Mouse (Mus musculus) liver, adult 2 months (tissue): Measurements from ENCODE around the gene Sh3gl2. TPM values are rescaled to one million over a fixed set of nuclear protein-coding genes. Genes with fewer than 3 reads are reported as not detected.

Source experiments
- DNase-seq: peaks from one replicate; pipeline ENCODE4 v3.0.0-alpha.2; 2011; ENCODE audit warnings: low read depth, low spot score; ENCODE audit errors: extremely low read depth
- H3K27ac ChIP-seq: fragments of 200-500 bp; replicated peaks from 2 replicates; pipeline ENCODE4 v1.5.1; 2012; ENCODE audit warnings: low read depth, mild to moderate bottlenecking, control low read depth, inconsistent platforms, low read length; ENCODE audit not compliant: insufficient read depth
- H3K27me3 ChIP-seq: fragments of 200-500 bp; 2 replicates; pipeline ENCODE4 v1.6.1; 2012; ENCODE audit warnings: mild to moderate bottlenecking, moderate library complexity, low read length, inconsistent platforms; ENCODE audit not compliant: control insufficient read depth, insufficient read depth
- H3K36me3 ChIP-seq: fragments of 200-500 bp; 2 replicates; pipeline ENCODE4 v1.6.1; 2012; ENCODE audit warnings: low read length, inconsistent platforms; ENCODE audit not compliant: control insufficient read depth, insufficient read depth
- H3K4me1 ChIP-seq: fragments of 200-500 bp; 2 replicates; pipeline ENCODE4 v1.6.1; 2011; ENCODE audit warnings: low read length; ENCODE audit not compliant: control insufficient read depth, insufficient read depth
- H3K4me3 ChIP-seq: fragments of 200-500 bp; 2 replicates; pipeline ENCODE4 v1.5.1; 2011; ENCODE audit warnings: low read depth, mild to moderate bottlenecking, control low read depth, low read length, moderate library complexity; ENCODE audit not compliant: insufficient read depth
- H3K79me2 ChIP-seq: fragments of 200-500 bp; 2 replicates; pipeline ENCODE4 v1.6.1; 2012; ENCODE audit warnings: inconsistent platforms, mild to moderate bottlenecking, low read length, moderate library complexity; ENCODE audit not compliant: control insufficient read depth, insufficient read depth
- H3K9ac ChIP-seq: fragments of 200-500 bp; 2 replicates; pipeline ENCODE4 v1.6.1; 2012; ENCODE audit warnings: low read depth, mild to moderate bottlenecking, control low read depth, inconsistent platforms, low read length
- CTCF ChIP-seq: fragments of 200-500 bp; IDR thresholded peaks from 2 replicates; pipeline ENCODE4 v1.5.1; 2011; ENCODE audit warnings: low read depth, low read length, control low read depth
- POLR2A ChIP-seq: fragments of 200-500 bp; IDR thresholded peaks from 2 replicates; pipeline ENCODE4 v1.6.1; 2011; ENCODE audit warnings: low read length, control low read depth; ENCODE audit not compliant: insufficient read depth; ENCODE audit errors: extremely low read depth
- WGBS: fragments of 180-500 bp; shearing (Covaris S2); methylation state at CpG from one replicate; pipeline ENCODE4 v1.1.7; 2018; 5-methylcytosine and 5-hydroxymethylcytosine counted together
- polyA plus RNA-seq: library from polyadenylated mRNA; depleted of rRNA; stranded (reverse); fragments of >200 nt; gene quantifications from 2 replicates; pipeline ENCODE4 v1.2.3, GENCODE M21; 2012
- total RNA-seq: library from RNA; depleted of rRNA; stranded (reverse); fragments of >200 nt; gene quantifications from 2 replicates; pipeline ENCODE4 v1.2.3, GENCODE M21; 2014

Gene Sh3gl2
- total and polyA plus RNA-seq, 2 experiments = 0.09 TPM; not detected in 1

DNA sequence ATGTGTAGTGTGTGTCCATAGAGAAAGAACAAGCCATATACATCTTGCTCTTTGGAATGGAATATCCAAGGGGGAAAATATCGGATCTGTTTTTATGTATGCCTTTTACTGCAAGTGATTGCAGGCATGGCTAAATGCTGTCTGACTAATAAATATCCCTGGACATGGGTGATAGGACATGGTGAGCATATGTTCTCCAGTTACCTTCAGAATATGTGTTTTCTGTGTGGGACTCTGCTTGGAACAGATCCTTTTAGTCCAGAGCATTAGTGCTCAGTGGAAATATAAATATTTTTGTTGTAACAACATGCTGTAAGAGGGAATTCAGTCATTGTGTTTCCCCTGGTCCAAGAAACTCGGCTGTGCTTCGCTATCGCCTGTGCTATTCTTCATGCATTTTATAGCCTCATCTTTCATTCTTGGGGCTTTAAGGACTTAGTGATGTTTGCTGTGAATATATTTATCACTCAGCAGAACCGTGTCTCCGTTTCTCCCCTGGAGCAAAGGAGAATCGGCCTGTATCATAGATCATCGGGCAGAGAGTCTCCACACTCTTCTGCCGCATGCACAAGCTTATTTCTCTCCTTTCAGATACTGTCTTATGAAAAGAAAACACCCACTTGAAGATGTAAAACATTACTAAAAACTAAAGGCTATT is 26.4 kb upstream of the Sh3gl2 start:
- Histone ChIP-seq H3K36me3 (no peaks in the 10 kb centered on the region), H3K27ac (no peak overlapping the region), H3K9ac (no peak overlapping the region), H3K27me3 (no peaks in the 10 kb centered on the region), H3K4me1 (no peaks in the 10 kb centered on the region), H3K79me2 (no peaks in the 10 kb centered on the region), H3K4me3 (no peak overlapping the region)
- WGBS = 90% methylated on average over 9 of the region's 9 CpGs
- TF ChIP-seq POLR2A (no peak), CTCF (no peak)
- DNase-seq = no peak

DNA sequence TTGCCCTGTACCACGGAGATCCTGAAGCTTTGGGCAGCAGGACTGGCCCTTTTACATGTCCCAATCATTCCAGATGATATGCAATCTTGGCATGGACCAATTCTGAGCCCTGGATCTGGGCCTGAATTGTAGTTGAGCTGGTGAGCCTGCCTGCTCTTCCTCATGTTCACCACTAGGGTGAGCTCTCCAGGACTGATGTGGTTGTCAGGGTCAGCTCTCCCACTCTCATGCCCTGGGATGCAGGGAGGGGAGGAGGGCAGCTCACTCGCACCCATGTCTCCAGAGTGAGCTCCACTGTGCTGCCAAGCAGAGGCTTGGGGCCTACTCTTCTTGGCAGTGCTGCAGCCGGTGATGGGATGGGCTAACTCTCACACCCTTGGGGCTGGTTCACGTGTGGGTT is 18.9 kb upstream of the Sh3gl2 start:
- H3K36me3 ChIP-seq = no peaks in the 10 kb centered on the region
- no peak overlapping the region for H3K9ac ChIP-seq
- no peak for DNase-seq
- no peak overlapping the region for H3K27ac ChIP-seq
- no peaks in the 10 kb centered on the region for H3K27me3 ChIP-seq
- no peaks in the 10 kb centered on the region for H3K4me1 ChIP-seq
- TF ChIP-seq POLR2A = no peak
- peak; percentile 37; the same call in 1 of the 2 replicates for TF ChIP-seq CTCF
- no peak overlapping the region for H3K4me3 ChIP-seq
- H3K79me2 ChIP-seq = no peaks in the 10 kb centered on the region
- WGBS = 58% methylated on average over 4 of the region's 4 CpGs

DNA sequence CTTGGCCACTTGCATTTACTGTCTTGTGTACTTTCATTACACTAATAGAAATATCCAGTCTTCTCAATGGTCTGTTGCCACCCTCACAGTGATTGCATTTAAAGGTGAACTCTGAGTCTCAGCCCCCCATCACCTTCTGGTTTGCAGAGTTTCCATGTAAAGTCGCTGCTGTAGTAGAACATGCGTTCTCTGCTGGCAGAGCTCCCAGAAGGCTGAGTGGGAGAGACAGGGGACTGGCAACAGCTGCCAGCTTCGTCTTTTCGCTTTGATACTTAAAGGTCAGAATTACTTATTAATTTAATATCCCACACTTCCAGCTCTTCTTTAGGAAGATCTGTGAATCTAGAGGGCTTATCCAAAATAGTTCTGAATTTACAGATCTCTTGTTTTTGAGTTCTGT is 8.7 kb upstream of the Sh3gl2 start:
- no peaks in the 10 kb centered on the region for H3K27me3 ChIP-seq
- H3K4me3 ChIP-seq = no peak overlapping the region
- no peak overlapping the region for H3K27ac ChIP-seq
- WGBS = 80% methylated on average over 4 of the region's 4 CpGs
- H3K9ac ChIP-seq = no peak overlapping the region
- no peaks in the 10 kb centered on the region for H3K79me2 ChIP-seq
- no peak for TF ChIP-seq CTCF
- no peak for DNase-seq
- no peaks in the 10 kb centered on the region for H3K36me3 ChIP-seq
- no peaks in the 10 kb centered on the region for H3K4me1 ChIP-seq

DNA sequence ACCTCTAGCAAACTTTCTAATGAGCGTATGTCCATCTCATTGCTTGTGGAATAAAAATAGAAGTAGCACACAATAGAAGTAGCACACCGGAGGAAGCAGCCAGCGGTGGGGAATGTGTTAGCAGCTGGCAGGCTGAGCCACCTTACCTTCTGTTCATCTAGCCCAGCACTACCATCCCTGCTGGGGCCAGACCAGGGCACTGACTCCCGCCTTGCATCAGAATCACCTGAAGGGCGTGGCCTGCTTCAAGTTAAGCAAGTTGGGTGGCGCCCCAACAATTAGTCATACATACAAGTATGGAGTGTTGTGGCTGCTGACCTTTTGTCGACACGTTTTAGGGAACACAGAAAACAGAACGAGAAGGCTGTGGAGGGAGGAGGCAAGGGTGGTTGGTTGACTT is 6.5 kb upstream of the Sh3gl2 start:
- Histone ChIP-seq H3K79me2 (no peaks in the 10 kb centered on the region), H3K4me1 (no peaks in the 10 kb centered on the region), H3K27me3 (no peaks in the 10 kb centered on the region; the same call in 1 of the 2 replicates), H3K36me3 (no peaks in the 10 kb centered on the region), H3K27ac (no peak overlapping the region), H3K4me3 (no peak overlapping the region), H3K9ac (no peak overlapping the region)
- WGBS = 83% methylated on average over 9 of the region's 9 CpGs
- DNase-seq = no peak
- TF ChIP-seq POLR2A (no peak), CTCF (no peak)

DNA sequence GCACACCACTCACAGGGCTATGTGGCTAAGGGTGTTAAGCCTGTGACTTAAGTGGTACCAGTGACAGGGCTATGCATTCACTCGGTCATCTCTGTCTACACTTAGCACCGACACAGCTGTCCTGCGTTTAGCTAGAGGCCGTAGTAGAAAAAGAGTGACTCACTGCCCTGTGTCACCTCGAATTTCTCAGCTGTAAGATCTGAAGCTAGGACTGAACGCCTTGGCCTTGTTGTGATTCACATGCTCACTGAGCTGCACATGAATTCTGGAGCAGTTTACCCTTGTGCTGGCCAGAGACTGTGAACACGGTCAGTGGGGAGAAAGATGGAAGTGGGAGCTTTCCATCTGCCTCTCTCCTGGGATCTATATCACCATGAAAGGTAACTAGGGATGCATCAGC is 2.3 kb upstream of the Sh3gl2 start:
- Histone ChIP-seq H3K27me3 (peaks cover 11% of the 10 kb centered on the region), H3K36me3 (no peaks in the 10 kb centered on the region), H3K27ac (no peak overlapping the region), H3K4me3 (no peak overlapping the region), H3K9ac (no peak overlapping the region), H3K4me1 (no peaks in the 10 kb centered on the region), H3K79me2 (no peaks in the 10 kb centered on the region)
- no peak for TF ChIP-seq CTCF
- no peak for TF ChIP-seq POLR2A
- WGBS = 81% methylated on average over 7 of the region's 7 CpGs
- no peak for DNase-seq

DNA sequence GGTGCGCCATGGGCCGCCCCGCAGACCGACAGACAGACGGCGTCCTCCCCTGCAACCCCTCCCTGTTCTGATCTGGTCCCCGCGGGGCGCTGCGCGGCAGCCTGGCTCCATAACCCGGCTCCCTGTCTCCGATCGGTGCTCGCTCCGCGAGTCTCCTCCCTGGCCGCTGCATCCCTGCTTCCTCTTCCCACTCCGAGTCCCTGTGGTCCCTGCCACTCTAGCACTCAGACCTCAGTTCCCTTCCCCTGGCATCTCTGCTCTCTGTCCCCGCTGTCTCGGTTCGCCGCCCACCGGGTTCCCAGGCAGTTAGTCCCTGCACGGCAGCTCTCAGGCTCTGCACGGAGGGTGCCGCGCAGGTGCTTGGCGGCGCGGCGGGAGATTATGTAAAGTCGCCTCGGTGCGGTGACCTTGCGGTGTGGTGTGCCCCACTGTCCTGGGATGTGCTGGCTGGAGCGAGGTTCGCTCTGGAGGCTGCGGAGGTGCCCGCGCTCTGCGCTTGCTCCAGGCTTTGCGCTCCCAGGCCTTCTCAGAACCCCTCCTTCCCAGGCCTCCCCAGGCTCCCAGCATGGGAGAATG is 798 bp downstream of the Sh3gl2 start:
- H3K9ac ChIP-seq = no peak overlapping the region
- H3K36me3 ChIP-seq = no peaks in the 10 kb centered on the region
- no peaks in the 10 kb centered on the region for H3K4me1 ChIP-seq
- peak overlapping the region; percentile 42; the same call in 1 of the 2 replicates for H3K4me3 ChIP-seq
- TF ChIP-seq CTCF (no peak), POLR2A (no peak)
- peaks cover 11% of the 10 kb centered on the region for H3K27me3 ChIP-seq
- H3K79me2 ChIP-seq = no peaks in the 10 kb centered on the region
- no peak overlapping the region for H3K27ac ChIP-seq
- 2% methylated on average over 43 of the region's 43 CpGs for WGBS
- no peak for DNase-seq
